Mouse (Mus musculus) neural tube, embryonic 13.5 days (tissue): Measurements from ENCODE around the gene Myh8. TPM values are rescaled to one million over a fixed set of nuclear protein-coding genes. Genes with fewer than 3 reads are reported as not detected.

ENCODE experiments used
- ATAC-seq: fragments of 200-750 bp; cut with Nextera tagmentation; 2 replicates; pipeline ENCODE4 v1.8.0; 2017; ENCODE audit warnings: low read depth, mild to moderate bottlenecking, moderate TSS enrichment, moderate library complexity
- H3K27ac ChIP-seq: fragments of 300-500 bp; sonication (generic); replicated peaks from 2 replicates; pipeline ENCODE4 v1.5.1; 2015; ENCODE audit warnings: moderate library complexity, mild to moderate bottlenecking, inconsistent platforms
- H3K27me3 ChIP-seq: fragments of 300-500 bp; sonication (generic); 2 replicates; pipeline ENCODE4 v1.6.1; 2015; ENCODE audit warnings: mild to moderate bottlenecking, inconsistent platforms
- H3K36me3 ChIP-seq: fragments of 300-500 bp; sonication (generic); 2 replicates; pipeline ENCODE4 v1.6.1; 2015; ENCODE audit warnings: mild to moderate bottlenecking, inconsistent platforms
- H3K4me1 ChIP-seq: fragments of 300-500 bp; sonication (generic); replicated peaks from 2 replicates; pipeline ENCODE4 v1.6.1; 2015; ENCODE audit warnings: inconsistent platforms
- H3K4me2 ChIP-seq: fragments of 300-500 bp; sonication (generic); 2 replicates; pipeline ENCODE4 v1.6.1; 2015; ENCODE audit warnings: inconsistent platforms, mild to moderate bottlenecking, moderate library complexity
- H3K4me3 ChIP-seq: fragments of 300-500 bp; sonication (generic); 2 replicates; pipeline ENCODE4 v1.5.1; 2015; ENCODE audit warnings: mild to moderate bottlenecking, inconsistent platforms
- H3K9ac ChIP-seq: fragments of 300-500 bp; sonication (generic); 2 replicates; pipeline ENCODE4 v1.6.1; 2015; ENCODE audit warnings: moderate library complexity, mild to moderate bottlenecking, inconsistent platforms
- H3K9me3 ChIP-seq: fragments of 300-500 bp; sonication (generic); 2 replicates; pipeline ENCODE4 v1.6.1; 2016; ENCODE audit warnings: inconsistent platforms
- WGBS: fragments of 180-500 bp; shearing (Covaris S2); methylation state at CpG from one replicate; pipeline ENCODE4 v1.1.7; 2015; 5-methylcytosine and 5-hydroxymethylcytosine counted together
- polyA plus RNA-seq: library from polyadenylated mRNA; unstranded; fragments of >200 nt; fragmentation: Nextera tagmentation; extraction: Ambion mirVana; gene quantifications from 2 replicates; pipeline ENCODE4 v1.2.1, GENCODE M21; 2015

Myh8 gene
- 0.71 and 2.3 TPM in 2 replicates for polyA plus RNA-seq

DNA sequence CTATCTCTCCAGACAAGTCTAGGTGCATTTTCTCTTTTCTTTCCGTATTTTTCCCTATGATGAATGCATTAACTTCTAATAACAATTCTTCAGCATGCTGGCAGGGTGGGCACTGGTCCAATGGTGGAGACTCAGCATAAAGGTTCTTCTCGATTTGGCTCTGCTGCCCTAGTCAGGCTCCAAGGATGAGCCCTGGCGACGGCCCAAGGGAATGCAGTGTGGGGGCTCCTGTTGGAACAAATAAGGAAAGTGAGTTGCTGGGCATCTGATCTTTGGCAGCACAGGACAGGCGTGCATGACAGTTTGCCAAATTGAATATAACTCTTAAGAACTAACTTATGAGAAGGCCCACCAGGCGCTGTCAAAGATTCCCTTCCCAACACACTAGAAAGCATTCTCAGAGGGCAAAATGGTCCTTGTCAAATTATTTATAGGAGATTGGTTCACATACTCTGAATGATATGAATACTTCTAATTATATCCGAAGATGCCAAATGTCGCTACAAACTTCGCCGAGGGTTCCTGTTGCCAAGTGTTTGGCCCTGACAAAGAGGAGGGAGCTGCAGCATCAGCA, at the start of gene Myh8:
Gene Myh8 (plus strand): TSS at position 524 of the 574 bp plus-strand sequence.
- Histone ChIP-seq H3K9me3 (no peaks in the 10 kb centered on the region), H3K27me3 (no peaks in the 10 kb centered on the region), H3K9ac (no peak within 1 kb of the TSS), H3K27ac (no peak within 1 kb of the TSS), H3K4me2 (no peak within 1 kb of the TSS), H3K4me3 (no peak within 1 kb of the TSS), H3K36me3 (no peaks in the 10 kb centered on the region), H3K4me1 (0 out of 2 replicates have a peak, but pooled peaks cover 3% of the 10 kb centered on the region)
- WGBS = 79% methylated on average over 10 of the region's 10 CpGs
- ATAC-seq = no peak

GRCm38 (mm10) chr11:67228731-67229130, 48.2 kb upstream of the Myh8 start:
- no peaks in the 10 kb centered on the region for H3K27me3 ChIP-seq
- ATAC-seq = no peak

DNA sequence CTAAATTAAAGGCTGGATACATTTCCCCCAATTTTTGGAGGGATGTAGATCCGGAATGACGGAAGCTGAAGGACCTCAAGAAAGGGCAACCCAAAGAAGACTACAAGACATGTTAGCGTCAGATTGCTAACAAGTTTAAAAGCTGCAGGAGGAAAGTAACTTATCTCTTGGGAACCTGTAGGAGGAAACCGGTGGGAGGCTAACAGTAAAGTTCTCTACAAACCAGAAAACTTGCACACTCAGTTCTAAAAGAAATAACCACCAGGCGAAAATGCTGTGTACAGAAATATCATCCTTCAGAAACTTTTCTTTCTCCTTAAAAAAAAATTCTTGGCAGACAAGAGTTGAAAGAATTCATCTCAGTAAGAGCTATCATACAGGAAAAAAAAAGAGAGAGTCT, 47.8 kb upstream of the Myh8 start:
- no peak overlapping the region for H3K9ac ChIP-seq
- WGBS = 91% methylated on average over 5 of the region's 5 CpGs
- H3K27me3 ChIP-seq = no peaks in the 10 kb centered on the region
- no peak overlapping the region for H3K4me3 ChIP-seq
- H3K36me3 ChIP-seq = no peaks in the 10 kb centered on the region
- no peaks in the 10 kb centered on the region for H3K9me3 ChIP-seq
- H3K27ac ChIP-seq = no peak overlapping the region
- H3K4me2 ChIP-seq = no peak overlapping the region
- ATAC-seq = no peak
- no peaks in the 10 kb centered on the region for H3K4me1 ChIP-seq

More at GRCm38 (mm10) chr11:67228731-67229130, 48.2 kb upstream of the Myh8 start:
- 86% methylated on average over 3 of the region's 3 CpGs for WGBS
- Histone ChIP-seq H3K27ac (no peak overlapping the region), H3K4me3 (no peak overlapping the region), H3K4me1 (no peaks in the 10 kb centered on the region), H3K9me3 (no peaks in the 10 kb centered on the region), H3K36me3 (no peaks in the 10 kb centered on the region), H3K4me2 (no peak overlapping the region), H3K9ac (no peak overlapping the region)

DNA sequence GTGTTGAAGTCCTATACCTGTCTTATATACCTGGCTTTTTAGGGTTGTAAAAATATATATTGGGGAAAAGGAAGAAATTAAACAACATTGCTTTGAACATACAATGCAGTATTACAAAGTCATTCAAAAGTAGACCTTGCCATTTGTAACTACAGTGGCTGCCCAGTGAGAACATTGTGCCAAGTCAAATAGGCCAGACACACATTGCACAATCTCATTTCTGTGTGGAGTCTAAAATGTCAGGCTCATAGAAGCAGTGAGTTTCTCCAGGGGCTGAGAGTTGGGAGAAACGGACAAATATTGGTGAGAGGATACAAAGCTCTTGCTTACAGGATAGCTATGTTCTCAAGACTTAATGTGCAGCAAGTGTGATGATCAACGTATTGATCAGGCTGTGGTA, 47.0 kb upstream of the Myh8 start:
- H3K4me3 ChIP-seq = no peak overlapping the region
- H3K36me3 ChIP-seq = no peaks in the 10 kb centered on the region
- no peaks in the 10 kb centered on the region for H3K9me3 ChIP-seq
- no peak overlapping the region for H3K27ac ChIP-seq
- WGBS = 87% methylated on average over 2 of the region's 2 CpGs
- H3K9ac ChIP-seq = no peak overlapping the region
- no peak for ATAC-seq
- H3K4me2 ChIP-seq = no peak overlapping the region
- H3K27me3 ChIP-seq = no peaks in the 10 kb centered on the region
- no peaks in the 10 kb centered on the region for H3K4me1 ChIP-seq

GRCm38 (mm10) chr11:67235639-67236358, 41.1 kb upstream of the Myh8 start:
- no peak overlapping the region for H3K4me3 ChIP-seq
- no peak for ATAC-seq
- H3K4me1 ChIP-seq = no peaks in the 10 kb centered on the region
- no peaks in the 10 kb centered on the region for H3K27me3 ChIP-seq
- H3K9me3 ChIP-seq = no peaks in the 10 kb centered on the region
- no peak overlapping the region for H3K27ac ChIP-seq
- no peak overlapping the region for H3K9ac ChIP-seq
- H3K36me3 ChIP-seq = no peaks in the 10 kb centered on the region
- no peak overlapping the region for H3K4me2 ChIP-seq
- WGBS = 64% methylated on average over 5 of the region's 5 CpGs

GRCm38 (mm10) chr11:67236799-67237198, 40.1 kb upstream of the Myh8 start:
- no peak overlapping the region for H3K4me2 ChIP-seq
- no peaks in the 10 kb centered on the region for H3K9me3 ChIP-seq
- H3K4me3 ChIP-seq = no peak overlapping the region
- WGBS = 90% methylated on average over 9 of the region's 9 CpGs
- no peak overlapping the region for H3K9ac ChIP-seq
- no peaks in the 10 kb centered on the region for H3K27me3 ChIP-seq
- no peaks in the 10 kb centered on the region for H3K36me3 ChIP-seq
- H3K27ac ChIP-seq = no peak overlapping the region
- no peak for ATAC-seq
- H3K4me1 ChIP-seq = no peaks in the 10 kb centered on the region

GRCm38 (mm10) chr11:67237481-67238079, 39.3 kb upstream of the Myh8 start, which contains the start of gene Myh4:
Gene Myh4, plus strand, starts transcription at chr11:67238029.
- no peaks in the 10 kb centered on the region for H3K27me3 ChIP-seq
- 74% methylated on average over 5 of the region's 5 CpGs for WGBS
- H3K36me3 ChIP-seq = no peaks in the 10 kb centered on the region
- no peak within 1 kb of the TSS for H3K4me3 ChIP-seq
- no peaks in the 10 kb centered on the region for H3K4me1 ChIP-seq
- no peak for ATAC-seq
- no peaks in the 10 kb centered on the region for H3K9me3 ChIP-seq
- H3K27ac ChIP-seq = no peak within 1 kb of the TSS
- no peak within 1 kb of the TSS for H3K9ac ChIP-seq
- H3K4me2 ChIP-seq = no peak within 1 kb of the TSS

DNA sequence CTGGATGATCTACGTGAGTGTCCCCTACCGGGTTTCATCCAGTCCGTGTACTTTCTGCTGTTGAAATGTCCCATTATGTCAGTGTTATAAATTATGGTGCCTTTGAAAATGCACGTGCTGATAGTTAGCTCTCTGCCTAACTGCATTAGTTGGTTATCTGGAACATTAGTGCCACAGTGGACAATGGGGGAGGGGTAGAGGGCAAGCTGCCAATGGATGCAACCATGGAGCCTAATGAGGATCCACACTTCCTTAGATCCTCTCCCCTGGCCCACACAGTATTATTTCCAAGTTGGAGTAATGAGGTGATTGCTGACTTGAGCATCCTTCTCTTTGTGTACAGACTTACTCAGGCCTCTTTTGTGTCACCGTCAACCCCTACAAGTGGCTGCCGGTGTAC, 35.9 kb upstream of the Myh8 start:
- ATAC-seq = no peak
- Histone ChIP-seq H3K9me3 (no peaks in the 10 kb centered on the region), H3K27me3 (no peaks in the 10 kb centered on the region), H3K27ac (no peak overlapping the region), H3K9ac (no peak overlapping the region), H3K4me1 (no peaks in the 10 kb centered on the region), H3K4me2 (no peak overlapping the region), H3K36me3 (no peaks in the 10 kb centered on the region), H3K4me3 (no peak overlapping the region)
- 77% methylated on average over 6 of the region's 6 CpGs for WGBS

DNA sequence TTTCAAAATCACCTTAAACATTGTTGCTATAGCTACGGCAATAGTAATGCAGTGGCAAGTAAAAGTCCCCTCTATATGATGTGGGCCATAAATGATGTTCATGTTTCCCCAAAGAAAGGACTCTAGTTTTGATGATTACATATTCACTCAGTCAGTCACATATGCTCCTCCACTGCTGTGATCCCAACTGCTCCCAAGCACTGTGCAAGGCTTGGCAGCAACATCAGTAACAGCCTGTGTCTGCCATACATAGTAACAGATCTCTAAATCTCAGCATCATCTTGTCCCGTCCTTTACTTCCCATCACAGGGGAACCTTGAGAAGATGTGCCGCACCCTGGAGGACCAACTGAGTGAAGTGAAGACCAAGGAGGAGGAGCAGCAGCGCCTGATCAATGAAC, 23.2 kb upstream of the Myh8 start:
- H3K4me1 ChIP-seq = no peaks in the 10 kb centered on the region
- H3K9me3 ChIP-seq = no peaks in the 10 kb centered on the region
- WGBS = 92% methylated on average over 4 of the region's 4 CpGs
- H3K27me3 ChIP-seq = no peaks in the 10 kb centered on the region
- no peaks in the 10 kb centered on the region for H3K36me3 ChIP-seq
- no peak overlapping the region for H3K4me3 ChIP-seq
- H3K9ac ChIP-seq = no peak overlapping the region
- H3K27ac ChIP-seq = no peak overlapping the region
- ATAC-seq = no peak
- H3K4me2 ChIP-seq = no peak overlapping the region

DNA sequence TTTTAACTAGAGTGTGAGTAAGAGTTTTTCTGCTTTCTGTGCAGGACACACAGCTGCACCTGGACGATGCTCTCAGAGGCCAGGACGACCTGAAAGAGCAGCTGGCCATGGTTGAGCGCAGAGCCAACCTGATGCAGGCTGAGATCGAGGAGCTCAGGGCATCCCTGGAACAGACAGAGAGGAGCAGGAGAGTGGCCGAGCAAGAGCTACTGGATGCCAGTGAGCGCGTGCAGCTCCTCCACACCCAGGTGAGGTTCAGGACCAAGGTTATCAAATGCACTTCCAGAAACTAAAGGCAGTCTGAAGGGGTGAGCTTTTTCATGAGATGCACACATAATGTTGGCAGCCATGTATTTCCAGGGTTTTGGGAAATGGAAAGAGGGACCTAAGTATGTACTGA, 19.9 kb upstream of the Myh8 start:
- no peak overlapping the region for H3K27ac ChIP-seq
- ATAC-seq = no peak
- no peaks in the 10 kb centered on the region for H3K27me3 ChIP-seq
- no peak overlapping the region for H3K4me3 ChIP-seq
- no peaks in the 10 kb centered on the region for H3K9me3 ChIP-seq
- H3K4me1 ChIP-seq = no peaks in the 10 kb centered on the region
- no peak overlapping the region for H3K4me2 ChIP-seq
- no peaks in the 10 kb centered on the region for H3K36me3 ChIP-seq
- WGBS = 92% methylated on average over 7 of the region's 7 CpGs
- no peak overlapping the region for H3K9ac ChIP-seq

GRCm38 (mm10) chr11:67260956-67261355, 16.0 kb upstream of the Myh8 start:
- WGBS = 80% methylated on average over 6 of the region's 6 CpGs
- H3K4me3 ChIP-seq = no peak overlapping the region
- H3K27me3 ChIP-seq = no peaks in the 10 kb centered on the region
- H3K4me1 ChIP-seq = no peaks in the 10 kb centered on the region
- no peak for ATAC-seq
- H3K9ac ChIP-seq = no peak overlapping the region
- H3K4me2 ChIP-seq = no peak overlapping the region
- no peaks in the 10 kb centered on the region for H3K36me3 ChIP-seq
- H3K9me3 ChIP-seq = no peaks in the 10 kb centered on the region
- H3K27ac ChIP-seq = no peak overlapping the region

DNA sequence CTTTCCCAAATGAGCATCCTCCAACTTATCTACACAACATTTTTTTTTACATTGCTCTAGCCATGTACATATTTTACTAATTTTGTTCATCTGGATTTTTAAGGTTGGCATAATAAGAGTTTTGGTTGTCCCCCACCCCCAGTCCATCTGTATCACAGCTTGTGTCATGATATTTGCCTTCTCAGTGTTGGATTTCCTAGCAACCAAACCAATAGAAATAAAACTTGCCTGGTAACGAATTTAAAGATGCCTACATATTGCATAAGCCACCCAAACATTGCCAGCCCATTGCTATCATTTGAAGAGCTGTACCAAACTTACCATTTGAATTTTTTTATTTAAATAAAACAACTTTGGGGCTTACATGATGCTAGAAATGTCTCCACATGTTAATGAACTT, 16.5 kb downstream of the Myh8 start:
- Histone ChIP-seq H3K36me3 (no peaks in the 10 kb centered on the region), H3K27ac (no peak overlapping the region), H3K4me2 (no peak overlapping the region), H3K9ac (no peak overlapping the region), H3K9me3 (0 out of 2 replicates have a peak, but pooled peaks cover 4% of the 10 kb centered on the region), H3K4me1 (no peaks in the 10 kb centered on the region), H3K27me3 (no peaks in the 10 kb centered on the region), H3K4me3 (no peak overlapping the region)
- 78% methylated on average over 1 of the region's 1 CpGs for WGBS
- ATAC-seq = no peak
